Mouse (Mus musculus) spleen, adult 2 months (tissue): Measurements from ENCODE around the gene Gm21887.

Experiments used
- CTCF ChIP-seq: fragments of 200-500 bp; IDR thresholded peaks from 2 replicates; pipeline ENCODE4 v1.5.1; 2011; ENCODE audit warnings: mild to moderate bottlenecking, inconsistent platforms; ENCODE audit not compliant: insufficient read depth, insufficient read length, insufficient replicate concordance; ENCODE audit errors: extremely low read depth
- POLR2A ChIP-seq: fragments of 200-500 bp; IDR thresholded peaks from 2 replicates; pipeline ENCODE4 v1.6.1; 2011; ENCODE audit warnings: low read depth, low read length, inconsistent platforms

DNA sequence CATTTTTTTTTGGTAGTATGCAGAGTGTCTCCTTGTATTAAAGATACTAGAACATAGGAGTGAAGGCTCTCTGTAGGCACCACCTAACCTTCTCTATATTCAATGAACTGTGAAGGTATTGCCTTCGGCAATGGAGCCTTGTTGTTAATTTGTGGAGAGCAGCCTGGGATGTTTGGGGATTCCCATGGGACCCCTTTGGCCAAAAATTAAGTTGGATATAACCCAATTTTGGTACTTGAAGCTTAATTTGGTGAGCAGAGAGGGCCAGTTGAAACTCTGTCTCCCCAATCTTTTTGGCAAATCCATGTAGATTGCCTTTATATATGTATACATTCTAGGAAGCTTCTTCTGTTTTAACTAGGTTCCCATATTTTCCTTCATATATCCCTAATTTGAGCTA is 40.1 kb upstream of the Gm21887 start:
- no peak for TF ChIP-seq POLR2A
- TF ChIP-seq CTCF = no peak
